Comparison of ENCODE assay signal across 15 mouse cellular contexts in genomic region chr5:72046261-72046660, GRCm38 (mm10).
A peak's percentile ranks its signal among the peaks of the same experiment; 100 is the strongest.
DNase-seq lines count a peak whose midpoint lies in the region; ATAC-seq and TF ChIP-seq lines count a peak whose summit lies in the region.
"Had no signal": no experiment of that assay in that cellular context is flagged by ENCODE, and none has a peak within 500 bp of the region (broad histone marks: within the 10 kb centered on the region; RNA-seq: fewer than 3 reads in every experiment).

No protein-coding gene starts in this region.

- WGBS in forebrain, embryonic 14.5 days, result 48% methylated on average over 2 of the region's 2 CpGs
- 70% methylated on average over 2 of the region's 2 CpGs for WGBS in forebrain, embryonic 12.5 days
- 35% methylated on average over 2 of the region's 2 CpGs for WGBS in forebrain, embryonic 16.5 days
- 45% methylated on average over 2 of the region's 2 CpGs for WGBS in forebrain, postnatal 0 days

- no peak overlapping the region for H3K9ac ChIP-seq in forebrain, embryonic 14.5 days (ENCODE audit: low read length)
- no peak overlapping the region for H3K9ac ChIP-seq in forebrain, embryonic 12.5 days
- no peak overlapping the region for H3K9ac ChIP-seq in forebrain, embryonic 16.5 days (replicated peaks; ENCODE audit: low read depth, low read length)
- H3K9ac ChIP-seq in forebrain, postnatal 0 days, result no peak overlapping the region
- H3K9ac ChIP-seq: embryonic facial prominence, embryonic 12.5 days had no signal

- H3K36me3 ChIP-seq in forebrain, embryonic 14.5 days (ENCODE audit: control insufficient read depth, insufficient read depth, low read length), result no peaks in the 10 kb centered on the region
- no peaks in the 10 kb centered on the region for H3K36me3 ChIP-seq in forebrain, embryonic 12.5 days (replicated peaks)
- H3K36me3 ChIP-seq in forebrain, embryonic 16.5 days (ENCODE audit: control insufficient read depth, insufficient read depth), result no peaks in the 10 kb centered on the region
- no peaks in the 10 kb centered on the region for H3K36me3 ChIP-seq in forebrain, postnatal 0 days (ENCODE audit: insufficient read depth)
- H3K36me3 ChIP-seq: embryonic facial prominence, embryonic 10.5 days; embryonic facial prominence, embryonic 12.5 days had no signal

- H3K4me1 ChIP-seq in forebrain, embryonic 14.5 days (ENCODE audit: control insufficient read depth, insufficient read depth, low read length), result no peaks in the 10 kb centered on the region
- no peaks in the 10 kb centered on the region for H3K4me1 ChIP-seq in forebrain, embryonic 12.5 days
- H3K4me1 ChIP-seq in forebrain, embryonic 16.5 days (replicated peaks; ENCODE audit: control insufficient read depth, insufficient read depth, low read length), result no peaks in the 10 kb centered on the region
- H3K4me1 ChIP-seq in forebrain, postnatal 0 days (ENCODE audit: insufficient read depth), result no peaks in the 10 kb centered on the region
- H3K4me1 ChIP-seq: embryonic facial prominence, embryonic 10.5 days; embryonic facial prominence, embryonic 12.5 days had no signal

- TF ChIP-seq CTCF in forebrain, postnatal 0 days (IDR thresholded peaks at IDR 0.05; ENCODE audit: low read depth), result no peak

- H3K27me3 ChIP-seq in forebrain, embryonic 14.5 days (replicated peaks; ENCODE audit: control insufficient read depth, insufficient read depth, low read length), result no peaks in the 10 kb centered on the region
- no peaks in the 10 kb centered on the region for H3K27me3 ChIP-seq in forebrain, embryonic 12.5 days
- no peaks in the 10 kb centered on the region for H3K27me3 ChIP-seq in forebrain, embryonic 16.5 days (replicated peaks; ENCODE audit: control insufficient read depth, insufficient read depth, low read length)
- no peaks in the 10 kb centered on the region for H3K27me3 ChIP-seq in forebrain, postnatal 0 days (ENCODE audit: insufficient read depth, low read length)
- H3K27me3 ChIP-seq: embryonic facial prominence, embryonic 12.5 days had no signal

- DNase-seq in forebrain, embryonic 14.5 days (ENCODE audit: low spot score), result peak; percentile 53
- DNase-seq in forebrain, postnatal 0 days, result no peak
- DNase-seq in right cerebral cortex, postnatal 14 days, result no peak
- DNase-seq: adrenal gland, adult 2 months; adrenal gland, postnatal 10 days; adrenal gland, postnatal 25 days; cerebellum, adult 11-12 months; cerebellum, adult 2 months; cerebellum, adult 9-10 months; cerebellum, postnatal 10 days; cerebellum, postnatal 25 days had no signal

- no peak overlapping the region for H3K4me2 ChIP-seq in forebrain, embryonic 14.5 days (ENCODE audit: low read length)
- H3K4me2 ChIP-seq in forebrain, embryonic 12.5 days, result no peak overlapping the region
- no peak overlapping the region for H3K4me2 ChIP-seq in forebrain, embryonic 16.5 days (ENCODE audit: low read length)
- no peak overlapping the region for H3K4me2 ChIP-seq in forebrain, postnatal 0 days (ENCODE audit: low read depth)
- H3K4me2 ChIP-seq: embryonic facial prominence, embryonic 12.5 days had no signal

- no peaks in the 10 kb centered on the region for H3K9me3 ChIP-seq in forebrain, embryonic 14.5 days (replicated peaks; ENCODE audit: control insufficient read depth, low read length)
- H3K9me3 ChIP-seq in forebrain, embryonic 12.5 days, result no peaks in the 10 kb centered on the region
- H3K9me3 ChIP-seq in forebrain, embryonic 16.5 days (ENCODE audit: control insufficient read depth, low read length), result no peaks in the 10 kb centered on the region
- no peaks in the 10 kb centered on the region for H3K9me3 ChIP-seq in forebrain, postnatal 0 days (ENCODE audit: low read length)
- H3K9me3 ChIP-seq: embryonic facial prominence, embryonic 10.5 days; embryonic facial prominence, embryonic 12.5 days had no signal

- peak; percentile 57 for ATAC-seq in forebrain, embryonic 14.5 days
- no peak for ATAC-seq in forebrain, embryonic 12.5 days (ENCODE audit: low FRiP score)
- peak; percentile 81 for ATAC-seq in forebrain, embryonic 16.5 days
- ATAC-seq in forebrain, postnatal 0 days, result no peak

- H3K27ac ChIP-seq in forebrain, embryonic 14.5 days (ENCODE audit: low read depth, low read length), result no peak overlapping the region
- H3K27ac ChIP-seq in forebrain, embryonic 12.5 days, result no peak overlapping the region
- H3K27ac ChIP-seq in forebrain, embryonic 16.5 days (ENCODE audit: low read length), result no peak overlapping the region
- H3K27ac ChIP-seq in forebrain, postnatal 0 days (ENCODE audit: low read depth, low read length), result no peak overlapping the region
- H3K27ac ChIP-seq: embryonic facial prominence, embryonic 10.5 days; embryonic facial prominence, embryonic 12.5 days had no signal

- H3K4me3 ChIP-seq in forebrain, embryonic 14.5 days (ENCODE audit: low read depth, low read length), result no peak overlapping the region
- H3K4me3 ChIP-seq in forebrain, embryonic 12.5 days (replicated peaks), result no peak overlapping the region
- no peak overlapping the region for H3K4me3 ChIP-seq in forebrain, embryonic 16.5 days (replicated peaks; ENCODE audit: low read length)
- no peak overlapping the region for H3K4me3 ChIP-seq in forebrain, postnatal 0 days (ENCODE audit: low read depth, low read length)
- H3K4me3 ChIP-seq: embryonic facial prominence, embryonic 10.5 days; embryonic facial prominence, embryonic 12.5 days had no signal

Comparison
In these comparisons a context has a peak if more than half of its experiments do, and no peak if none do; other contexts are left out.
1. ATAC-seq: peak in forebrain, embryonic 14.5 days (single experiment) and forebrain, embryonic 16.5 days (single experiment); none in forebrain, embryonic 12.5 days (single experiment) and forebrain, postnatal 0 days (single experiment).